Mouse (Mus musculus) liver, adult 2 months (tissue): ENCODE measurements at regions not wholly inside any gene's neighbourhood (a gene's known extent, or its start where the extent isn't known, plus 50 kb on each side); places are given as distances from the start of the nearest gene placed in this dataset.

ENCODE experiments used
- DNase-seq: peaks from one replicate; pipeline ENCODE4 v3.0.0-alpha.2; 2011; ENCODE audit warnings: low read depth, low spot score; ENCODE audit errors: extremely low read depth
- H3K27ac ChIP-seq: fragments of 200-500 bp; replicated peaks from 2 replicates; pipeline ENCODE4 v1.5.1; 2012; ENCODE audit warnings: low read depth, mild to moderate bottlenecking, control low read depth, inconsistent platforms, low read length; ENCODE audit not compliant: insufficient read depth
- H3K27me3 ChIP-seq: fragments of 200-500 bp; 2 replicates; pipeline ENCODE4 v1.6.1; 2012; ENCODE audit warnings: mild to moderate bottlenecking, moderate library complexity, low read length, inconsistent platforms; ENCODE audit not compliant: control insufficient read depth, insufficient read depth
- H3K36me3 ChIP-seq: fragments of 200-500 bp; 2 replicates; pipeline ENCODE4 v1.6.1; 2012; ENCODE audit warnings: low read length, inconsistent platforms; ENCODE audit not compliant: control insufficient read depth, insufficient read depth
- H3K4me1 ChIP-seq: fragments of 200-500 bp; 2 replicates; pipeline ENCODE4 v1.6.1; 2011; ENCODE audit warnings: low read length; ENCODE audit not compliant: control insufficient read depth, insufficient read depth
- H3K4me3 ChIP-seq: fragments of 200-500 bp; 2 replicates; pipeline ENCODE4 v1.5.1; 2011; ENCODE audit warnings: low read depth, mild to moderate bottlenecking, control low read depth, low read length, moderate library complexity; ENCODE audit not compliant: insufficient read depth
- H3K79me2 ChIP-seq: fragments of 200-500 bp; 2 replicates; pipeline ENCODE4 v1.6.1; 2012; ENCODE audit warnings: inconsistent platforms, mild to moderate bottlenecking, low read length, moderate library complexity; ENCODE audit not compliant: control insufficient read depth, insufficient read depth
- H3K9ac ChIP-seq: fragments of 200-500 bp; 2 replicates; pipeline ENCODE4 v1.6.1; 2012; ENCODE audit warnings: low read depth, mild to moderate bottlenecking, control low read depth, inconsistent platforms, low read length
- CTCF ChIP-seq: fragments of 200-500 bp; IDR thresholded peaks from 2 replicates; pipeline ENCODE4 v1.5.1; 2011; ENCODE audit warnings: low read depth, low read length, control low read depth
- POLR2A ChIP-seq: fragments of 200-500 bp; IDR thresholded peaks from 2 replicates; pipeline ENCODE4 v1.6.1; 2011; ENCODE audit warnings: low read length, control low read depth; ENCODE audit not compliant: insufficient read depth; ENCODE audit errors: extremely low read depth
- WGBS: fragments of 180-500 bp; shearing (Covaris S2); methylation state at CpG from one replicate; pipeline ENCODE4 v1.1.7; 2018; 5-methylcytosine and 5-hydroxymethylcytosine counted together

GRCm38 (mm10) chr2:116819016-116819687, 59.3 kb upstream of the Tmco5 start:
- TF ChIP-seq CTCF (no peak), POLR2A (no peak)
- no peak for DNase-seq
- Histone ChIP-seq H3K27me3 (no peaks in the 10 kb centered on the region), H3K4me3 (no peak overlapping the region), H3K27ac (no peak overlapping the region), H3K9ac (no peak overlapping the region), H3K79me2 (no peaks in the 10 kb centered on the region), H3K36me3 (no peaks in the 10 kb centered on the region), H3K4me1 (no peaks in the 10 kb centered on the region)
- 66% methylated on average over 13 of the region's 13 CpGs for WGBS

GRCm38 (mm10) chr2:116820831-116821745, 57.4 kb upstream of the Tmco5 start:
- no peaks in the 10 kb centered on the region for H3K4me1 ChIP-seq
- H3K27ac ChIP-seq = no peak overlapping the region
- no peak overlapping the region for H3K9ac ChIP-seq
- no peak for TF ChIP-seq POLR2A
- TF ChIP-seq CTCF = no peak
- WGBS = 57% methylated on average over 13 of the region's 13 CpGs
- no peaks in the 10 kb centered on the region for H3K36me3 ChIP-seq
- DNase-seq = no peak
- no peak overlapping the region for H3K4me3 ChIP-seq
- H3K27me3 ChIP-seq = no peaks in the 10 kb centered on the region
- H3K79me2 ChIP-seq = no peaks in the 10 kb centered on the region
